Mouse (Mus musculus) adrenal gland (tissue): Measurements from ENCODE around the gene Retreg1.

Experiments used
- intact Hi-C: fragments of 180-260 bp; cut with DNase I; formaldehyde crosslinking; loops from one replicate; pipeline ENCODE4 v1.15.1; 2025

The Retreg1 gene

GRCm38 (mm10) chr15:25915574-25916205 is 72.7 kb downstream of the Retreg1 start:
- intact Hi-C loops, result no loop called here

- intact Hi-C loops, result no loop called here
Observed at GRCm38 (mm10) chr15:25916252-25916651, 73.3 kb downstream of the Retreg1 start.

- intact Hi-C loops, result no loop called here
Observed at GRCm38 (mm10) chr15:25918641-25919040, 75.7 kb downstream of the Retreg1 start.

- intact Hi-C loops, result no loop called here
Observed at GRCm38 (mm10) chr15:25919995-25920394, 77.0 kb downstream of the Retreg1 start.

- intact Hi-C loops, result no loop called here
Observed at GRCm38 (mm10) chr15:25920886-25921285, 77.9 kb downstream of the Retreg1 start.

GRCm38 (mm10) chr15:25922007-25922406 is 79.0 kb downstream of the Retreg1 start:
- intact Hi-C loops, result no loop called here

GRCm38 (mm10) chr15:25923916-25924315 is 80.9 kb downstream of the Retreg1 start:
- intact Hi-C loops, result no loop called here

- intact Hi-C loops, result no loop called here
Observed at GRCm38 (mm10) chr15:25926171-25926570, 83.2 kb downstream of the Retreg1 start.

GRCm38 (mm10) chr15:25927106-25927505 is 84.1 kb downstream of the Retreg1 start:
- intact Hi-C loops, result no loop called here

GRCm38 (mm10) chr15:25928001-25928400 is 85.0 kb downstream of the Retreg1 start:
- intact Hi-C loops, result no loop called here

- intact Hi-C loops, result no loop called here
Observed at GRCm38 (mm10) chr15:25928831-25929230, 85.9 kb downstream of the Retreg1 start.

GRCm38 (mm10) chr15:25929518-25929917 is 86.5 kb downstream of the Retreg1 start:
- intact Hi-C loops, result no loop called here

GRCm38 (mm10) chr15:25929936-25930335 is 87.0 kb downstream of the Retreg1 start:
- intact Hi-C loops, result no loop called here

- intact Hi-C loops, result no loop called here
Observed at GRCm38 (mm10) chr15:25930657-25931056, 87.7 kb downstream of the Retreg1 start.

- intact Hi-C loops, result no loop called here
Observed at GRCm38 (mm10) chr15:25932497-25932896, 89.5 kb downstream of the Retreg1 start.

- intact Hi-C loops, result no loop called here
Observed at GRCm38 (mm10) chr15:25932937-25933684, 90.1 kb downstream of the Retreg1 start.

- intact Hi-C loops, result no loop called here
Observed at GRCm38 (mm10) chr15:25933685-25934108, 90.7 kb downstream of the Retreg1 start.

- intact Hi-C loops, result no loop called here
Observed at GRCm38 (mm10) chr15:25934411-25934810, 91.4 kb downstream of the Retreg1 start.

- intact Hi-C loops, result no loop called here
Observed at GRCm38 (mm10) chr15:25938496-25938895, 95.5 kb downstream of the Retreg1 start.

- intact Hi-C loops, result loop anchor here (5.0 kb wide), 1 partner anchor 38 kb away; no protein-coding TSS in a partner anchor
Observed at GRCm38 (mm10) chr15:25940397-25941377, 97.7 kb downstream of the Retreg1 start.

GRCm38 (mm10) chr15:25941514-25941913 is 98.5 kb downstream of the Retreg1 start:
- intact Hi-C loops, result loop anchor here (5.0 kb wide), 1 partner anchor 39 kb away; no protein-coding TSS in a partner anchor
